Mouse (Mus musculus): Measurements from ENCODE around the gene Gm49403. TPM values are rescaled to one million over a fixed set of nuclear protein-coding genes. Genes with fewer than 3 reads are reported as not detected.
"Not testable (repeated sequence)": the region's sequence is repeated elsewhere in the genome, so short reads cannot be mapped to it uniquely, and the experiment has no call there.

Gene Gm49403
- total RNA-seq, 2 experiments from 2014 or later = not detected

- TF ChIP-seq CTCF (IDR thresholded peaks at IDR 0.05) = no peak
- no peak overlapping the region for H3K4me3 ChIP-seq
- DNase-seq (ENCODE audit: extremely low spot score in 1 of 2, low spot score in 2 of 2) = no peak
- no peak overlapping the region for H3K27ac ChIP-seq
- intact Hi-C loops (cut with DNase I) = no loop called here
These were observed 8.7 kb upstream of the Gm49403 start for GRCm38 (mm10) chr19:8875031-8875430.

- Histone ChIP-seq H3K4me3 (peak within 1 kb of the TSS; percentile 90), H3K27ac (peak within 1 kb of the TSS; percentile 95)
- intact Hi-C loops (cut with DNase I) = no loop called here
- no peak for TF ChIP-seq CTCF (IDR thresholded peaks at IDR 0.05)
- DNase-seq (ENCODE audit: extremely low spot score in 1 of 2, low spot score in 2 of 2) = peak; percentile 86
These were observed 3.3 kb upstream of the Gm49403 start, which contains the start of gene Uqcc3 for GRCm38 (mm10) chr19:8880311-8881033. Gene Uqcc3 (minus strand): TSS chr19:8880923.

GRCm38 (mm10) chr19:8881034-8881392 lies 2.7 kb upstream of the Gm49403 start:
- intact Hi-C loops (cut with DNase I) = no loop called here
- no peak for DNase-seq (ENCODE audit: extremely low spot score in 1 of 2, low spot score in 2 of 2)
- H3K4me3 ChIP-seq = peak overlapping the region; percentile 90
- no peak for TF ChIP-seq CTCF (IDR thresholded peaks at IDR 0.05)
- H3K27ac ChIP-seq = peak overlapping the region; percentile 95

GRCm38 (mm10) chr19:8886916-8887584 lies 3.3 kb downstream of the Gm49403 start:
- DNase-seq (ENCODE audit: extremely low spot score in 1 of 2, low spot score in 2 of 2) = no peak
- Histone ChIP-seq H3K4me3 (no peak overlapping the region), H3K27ac (no peak overlapping the region)
- no peak for TF ChIP-seq CTCF (IDR thresholded peaks at IDR 0.05)
- intact Hi-C loops (cut with DNase I) = loop anchor here (5.0 kb wide), 1 partner anchor 45 kb away; no protein-coding TSS in a partner anchor

GRCm38 (mm10) chr19:8887585-8888463 lies 4.1 kb downstream of the Gm49403 start:
- Histone ChIP-seq H3K27ac (peak overlapping the region; percentile 84), H3K4me3 (peak overlapping the region; percentile 81)
- no peak for DNase-seq (ENCODE audit: extremely low spot score in 1 of 2, low spot score in 2 of 2)
- intact Hi-C loops (cut with DNase I) = loop anchor here (5.0 kb wide), 1 partner anchor 46 kb away; no protein-coding TSS in a partner anchor
- TF ChIP-seq CTCF (IDR thresholded peaks at IDR 0.05) = no peak

- no peak for TF ChIP-seq CTCF (IDR thresholded peaks at IDR 0.05)
- DNase-seq (ENCODE audit: extremely low spot score in 1 of 2, low spot score in 2 of 2) = peak; percentile 92 to 94
- intact Hi-C loops (cut with DNase I) = loop anchor here (5.0 kb wide), 1 partner anchor 46 kb away; no protein-coding TSS in a partner anchor
- Histone ChIP-seq H3K4me3 (peak within 1 kb of the TSS; percentile 81), H3K27ac (peak within 1 kb of the TSS; percentile 86)
These were observed 5.0 kb downstream of the Gm49403 start, which contains the start of the genes 1810009A15Rik and Gm49416 for GRCm38 (mm10) chr19:8888511-8889385. Gene 1810009A15Rik (plus strand): TSS chr19:8888853. Gene Gm49416 (plus strand): TSS chr19:8888926.

- intact Hi-C loops (cut with DNase I) = no loop called here
- DNase-seq (ENCODE audit: extremely low spot score in 1 of 2, low spot score in 2 of 2) = peak; percentile 85 to 88
- Histone ChIP-seq H3K4me3 (peak within 1 kb of the TSS; percentile 56), H3K27ac (peak within 1 kb of the TSS; percentile 81)
- no peak for TF ChIP-seq CTCF (IDR thresholded peaks at IDR 0.05)
These were observed 9.4 kb downstream of the Gm49403 start, which contains the start of gene Ints5 for GRCm38 (mm10) chr19:8892829-8893766. Gene Ints5 (plus strand): TSS chr19:8893005.

GRCm38 (mm10) chr19:8895397-8895960 lies 11.7 kb downstream of the Gm49403 start:
- DNase-seq (ENCODE audit: extremely low spot score in 1 of 2, low spot score in 2 of 2) = no peak
- no peak overlapping the region for H3K4me3 ChIP-seq
- H3K27ac ChIP-seq = no peak overlapping the region
- no peak for TF ChIP-seq CTCF (IDR thresholded peaks at IDR 0.05)
- intact Hi-C loops (cut with DNase I) = no loop called here

- H3K4me3 ChIP-seq; DNase-seq (ENCODE audit: extremely low spot score in 1 of 2, low spot score in 2 of 2); H3K27ac ChIP-seq; intact Hi-C loops (cut with DNase I): not testable (repeated sequence)
These were observed 12.5 kb downstream of the Gm49403 start for GRCm38 (mm10) chr19:8896231-8896630.

GRCm38 (mm10) chr19:8897211-8897864 lies 13.6 kb downstream of the Gm49403 start:
- Histone ChIP-seq H3K27ac (peak overlapping the region; percentile 69), H3K4me3 (peak overlapping the region; percentile 72)
- intact Hi-C loops (cut with DNase I) = not testable (repeated sequence)
- DNase-seq (ENCODE audit: extremely low spot score in 1 of 2, low spot score in 2 of 2) = peak; percentile 36 to 37
